In genomic region chr14:30692439-30692838, GRCm38 (mm10) we compare ENCODE assay signal across 15 mouse cellular contexts. TPM values are rescaled to one million over a fixed set of nuclear protein-coding genes. Genes with fewer than 3 reads are reported as not detected.
DNase-seq lines count a peak whose midpoint lies in the region.
"Had no signal": no experiment of that assay in that cellular context is flagged by ENCODE, and none has a peak within 500 bp of the region (broad histone marks: within the 10 kb centered on the region; RNA-seq: fewer than 3 reads in every experiment).

No protein-coding gene starts in this region.

- peak; percentile 64 to 77 for DNase-seq in adrenal gland, adult (ENCODE audit: inconsistent age in 2 of 2, low spot score in 1 of 2)
- no peak for DNase-seq in adrenal gland, adult 18-20 months (ENCODE audit: low spot score in 2 of 2)
- DNase-seq in adrenal gland, adult 8-10 months, result peak; percentile 45
- DNase-seq in adrenal gland, postnatal 14 days, result peak; percentile 50
- DNase-seq in adrenal gland, postnatal 36 days, result peak; percentile 50 to 61
- DNase-seq in testis, postnatal 10 days (ENCODE audit: low spot score), result no peak
- DNase-seq in frontal cortex, postnatal 10 days (ENCODE audit: low spot score in 2 of 2), result no peak
- DNase-seq: B cell, adult 2 months; cerebellum, adult 11 months; cerebellum, adult 18-20 months; cerebellum, adult 8-10 months; cerebellum, adult 9-11 months; cerebellum, postnatal 14 days; cerebellum, postnatal 36 days; embryo, embryonic 11 days had no signal

RNA-seq across cellular contexts. Expression of gene Sfmbt1, which starts 22.2 kb away (rescaled TPM):
- total RNA-seq in adrenal gland, adult 18-20 months (2021), result 10 to 100 TPM; 25.9 to 27.6 TPM
- total RNA-seq in adrenal gland, adult 8-10 months (2022), result 10 to 100 TPM; 26.7 to 31.3 (median 30.3) TPM
- 27.0 and 28.3 TPM in 2 replicates for total RNA-seq in adrenal gland, postnatal 14 days (2021)
- 10 to 100 TPM; 27.8 to 29.2 TPM for total RNA-seq in adrenal gland, postnatal 36 days (2021)

RNA-seq across cellular contexts. Expression of gene Rft1, which starts 38.3 kb away (rescaled TPM):
- 10 to 100 TPM; 20.8 to 35.3 TPM for total RNA-seq in adrenal gland, adult 18-20 months (2021)
- total RNA-seq in adrenal gland, adult 8-10 months (2022), result 10 to 100 TPM; 31.0 to 39.7 (median 33.2) TPM
- total RNA-seq in adrenal gland, postnatal 14 days (2021), result 20.8 and 23.9 TPM in 2 replicates
- 10 to 100 TPM; 25.5 to 33.2 TPM for total RNA-seq in adrenal gland, postnatal 36 days (2021)

Comparison
In these comparisons a context has a peak if more than half of its experiments do, and no peak if none do; other contexts are left out.
1. DNase-seq: peak in adrenal gland, adult (2 of 2), adrenal gland, adult 8-10 months (single experiment), adrenal gland, postnatal 14 days (single experiment) and adrenal gland, postnatal 36 days (2 of 2); none in adrenal gland, adult 18-20 months (0 of 2), testis, postnatal 10 days (single experiment) and frontal cortex, postnatal 10 days (0 of 2).